Mouse (Mus musculus) MEL (cell line): ENCODE results near the gene Hgfac.

Experiments used
- BHLHE40 ChIP-seq: IDR thresholded peaks from 2 replicates; pipeline ENCODE4 v1.6.1; 2012; ENCODE audit warnings: low read depth, mild to moderate bottlenecking, inconsistent platforms, low read length, improper control_type of control experiment, borderline replicate concordance
- CHD2 ChIP-seq: IDR thresholded peaks from 2 replicates; pipeline ENCODE4 v1.6.1; 2011; ENCODE audit warnings: low read length, improper control_type of control experiment
- EP300 ChIP-seq, 2 experiments: IDR thresholded peaks; 2 replicates each; pipeline ENCODE4 v1.6.1; 2011; ENCODE audit warnings: improper control_type of control experiment in 2 of 2, low read length in 2 of 2, low read depth in 1 of 2, mild to moderate bottlenecking in 1 of 2
- ZNF384 ChIP-seq: IDR thresholded peaks from 2 replicates; pipeline ENCODE4 v1.6.1; 2012; ENCODE audit warnings: low read depth, mild to moderate bottlenecking, inconsistent platforms, low read length, improper control_type of control experiment

DNA sequence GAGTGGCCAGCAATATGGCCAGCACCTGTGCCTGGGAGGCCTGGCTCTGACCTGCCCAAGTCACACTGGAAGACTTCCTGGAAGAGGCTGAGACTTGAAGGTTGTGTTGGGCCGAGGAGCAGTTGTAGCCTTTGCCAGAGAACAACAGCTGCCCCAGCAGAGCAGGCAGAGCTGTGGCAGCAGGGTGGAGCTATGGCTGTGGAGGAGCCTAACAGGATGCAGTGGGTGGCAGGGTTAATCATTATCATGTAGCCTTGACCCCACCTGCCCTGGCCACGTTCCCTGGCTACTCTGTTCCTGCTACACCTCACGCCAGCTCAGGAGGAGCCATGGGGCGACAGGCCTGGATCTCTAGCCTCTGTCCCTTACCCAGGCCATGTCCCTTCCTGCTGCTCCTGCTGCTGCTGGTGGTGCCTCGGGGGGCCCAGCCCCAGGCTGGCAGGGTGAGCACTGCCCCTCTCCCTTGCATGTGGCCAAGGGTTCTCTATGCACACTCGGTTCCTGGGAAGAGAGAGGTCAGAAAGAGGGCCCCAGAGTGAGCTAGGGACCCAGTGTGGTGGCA is at the start of gene Hgfac:
- TF ChIP-seq BHLHE40 (no peak), CHD2 (no peak), ZNF384 (no peak), EP300 (IDR thresholded peaks at IDR 0.05; ENCODE audit: low read depth in 1 of 2, low read length in 2 of 2) (no peak)
